Mouse (Mus musculus) lung, adult 2 months (tissue): ENCODE results near the gene Gm17545.

Experiments used
- CTCF ChIP-seq: fragments of 200-500 bp; IDR thresholded peaks from 2 replicates; pipeline ENCODE4 v1.5.1; 2011; ENCODE audit warnings: mild to moderate bottlenecking, low read length, control low read depth; ENCODE audit not compliant: insufficient read depth
- POLR2A ChIP-seq: fragments of 200-500 bp; IDR thresholded peaks from 2 replicates; pipeline ENCODE4 v1.6.1; 2011; ENCODE audit warnings: low read depth, mild to moderate bottlenecking, control low read depth, low read length, borderline replicate concordance; ENCODE audit errors: extremely low read depth

- TF ChIP-seq POLR2A = no peak
- no peak for TF ChIP-seq CTCF
These were observed 9.0 kb upstream of the Gm17545 start for GRCm38 (mm10) chr9:22445123-22445522.
